Mouse (Mus musculus) lung, postnatal 0 days (tissue): ENCODE results near the gene St8sia1.

Experiments
- CTCF ChIP-seq: IDR thresholded peaks from 2 replicates; pipeline ENCODE4 v1.5.1; 2016; ENCODE audit warnings: antibody characterized with exemption, mild to moderate bottlenecking
- EP300 ChIP-seq: IDR thresholded peaks from 2 replicates; pipeline ENCODE4 v1.6.1; 2016; ENCODE audit warnings: antibody characterized with exemption, mild to moderate bottlenecking, control low read depth

- TF ChIP-seq CTCF = no peak
- no peak for TF ChIP-seq EP300
These were observed 111.6 kb downstream of the St8sia1 start for GRCm38 (mm10) chr6:142852419-142853377.
